Mouse (Mus musculus) CH12.LX (cell line): ENCODE measurements around the gene Syt1. TPM values are rescaled to one million over a fixed set of nuclear protein-coding genes. Genes with fewer than 3 reads are reported as not detected.

Experiments
- DNase-seq: peaks from one replicate; pipeline ENCODE4 v3.0.0-alpha.2; 2013; ENCODE audit errors: extremely low read depth
- H3K27ac ChIP-seq: 2 replicates; pipeline ENCODE4 v1.5.1; 2012; ENCODE audit warnings: low read depth, mild to moderate bottlenecking, control low read depth, moderate library complexity; ENCODE audit not compliant: insufficient read depth
- H3K27me3 ChIP-seq: replicated peaks from 2 replicates; pipeline ENCODE3; 2012; ENCODE audit warnings: inconsistent platforms
- H3K36me3 ChIP-seq, 2 experiments: replicated peaks in 1 of 2; 2 replicates each; pipeline versions ENCODE3 to v1.6.1; 2012; ENCODE audit warnings: inconsistent platforms in 1 of 2, low read length in 1 of 2, mild to moderate bottlenecking in 1 of 2, mixed read lengths in 1 of 2, moderate library complexity in 1 of 2; ENCODE audit not compliant: control insufficient read depth in 1 of 2, insufficient read depth in 1 of 2
- H3K4me1 ChIP-seq, 2 experiments: 2 replicates each; pipeline ENCODE4 v1.6.1; 2012; ENCODE audit warnings: inconsistent platforms in 1 of 2, moderate library complexity in 1 of 2; ENCODE audit not compliant: insufficient read depth in 2 of 2, control insufficient read depth in 1 of 2
- H3K4me2 ChIP-seq: 2 replicates; pipeline ENCODE4 v1.6.1; 2012; ENCODE audit warnings: low read depth, mild to moderate bottlenecking, control low read depth; ENCODE audit not compliant: poor library complexity, insufficient read depth, severe bottlenecking
- H3K4me3 ChIP-seq, 3 experiments: fragments of 150-350 bp in 1 of 3; sonication (generic) in 1 of 3; replicated peaks in 1 of 3; 2 replicates each; pipeline versions ENCODE3 to v1.5.1; 2011 to 2012; ENCODE audit warnings: low read depth in 2 of 3, low read length in 2 of 3, mild to moderate bottlenecking in 2 of 3, moderate library complexity in 2 of 3, control low read depth in 1 of 3, improper control_type of control experiment in 1 of 3, inconsistent platforms in 1 of 3, mixed read lengths in 1 of 3; ENCODE audit not compliant: poor library complexity in 1 of 3
- H3K79me2 ChIP-seq: replicated peaks from 2 replicates; pipeline ENCODE4 v1.6.1; 2012; ENCODE audit warnings: mild to moderate bottlenecking, moderate library complexity; ENCODE audit not compliant: control insufficient read depth, poor library complexity, insufficient read depth, severe bottlenecking; ENCODE audit errors: extremely low read depth
- H3K9ac ChIP-seq: 2 replicates; pipeline ENCODE4 v1.6.1; 2012; ENCODE audit warnings: low read depth, mild to moderate bottlenecking, control low read depth, moderate library complexity; ENCODE audit not compliant: insufficient read depth
- H3K9me3 ChIP-seq: replicated peaks from 2 replicates; pipeline ENCODE3; 2012; ENCODE audit warnings: low read length, inconsistent platforms, mixed read lengths
- BHLHE40 ChIP-seq: IDR thresholded peaks from 2 replicates; pipeline ENCODE4 v1.6.1; 2011; ENCODE audit warnings: mild to moderate bottlenecking, low read depth, low read length, improper control_type of control experiment
- CHD1 ChIP-seq: IDR thresholded peaks from 2 replicates; pipeline ENCODE4 v1.6.1; 2012; ENCODE audit warnings: low read depth, low read length, improper control_type of control experiment, inconsistent platforms
- CTCF ChIP-seq, 2 experiments: IDR thresholded peaks in 1 of 2; conservative IDR thresholded peaks in 1 of 2; 2 replicates each; pipeline ENCODE4 v1.5.1; 2011 to 2012; ENCODE audit warnings: low read depth in 2 of 2, low read length in 2 of 2, improper control_type of control experiment in 1 of 2, inconsistent platforms in 1 of 2, mild to moderate bottlenecking in 1 of 2, moderate library complexity in 1 of 2
- E2F4 ChIP-seq: IDR thresholded peaks from 2 replicates; pipeline ENCODE4 v1.6.1; 2011; ENCODE audit warnings: low read depth, low read length, improper control_type of control experiment; ENCODE audit not compliant: insufficient replicate concordance
- EP300 ChIP-seq: IDR thresholded peaks from 2 replicates; pipeline ENCODE4 v1.6.1; 2011; ENCODE audit warnings: low read length, improper control_type of control experiment
- ETS1 ChIP-seq: conservative IDR thresholded peaks from 2 replicates; pipeline ENCODE4 v1.6.1; 2012; ENCODE audit warnings: low read depth, mild to moderate bottlenecking, inconsistent platforms, low read length, improper control_type of control experiment, moderate library complexity
- IRF4 ChIP-seq: IDR thresholded peaks from 2 replicates; pipeline ENCODE4 v1.6.1; 2014; ENCODE audit warnings: low read depth, mild to moderate bottlenecking, inconsistent platforms, low read length, improper control_type of control experiment
- JUND ChIP-seq: conservative IDR thresholded peaks from 2 replicates; pipeline ENCODE4 v1.6.1; 2011; ENCODE audit warnings: low read depth, low read length, improper control_type of control experiment
- KAT2A ChIP-seq: IDR thresholded peaks from 2 replicates; pipeline ENCODE4 v1.6.1; 2012; ENCODE audit warnings: low read length, improper control_type of control experiment, inconsistent platforms; ENCODE audit not compliant: insufficient replicate concordance
- MAX ChIP-seq: IDR thresholded peaks from 2 replicates; pipeline ENCODE4 v1.6.1; 2011; ENCODE audit warnings: low read length, improper control_type of control experiment
- MAZ ChIP-seq: IDR thresholded peaks from 2 replicates; pipeline ENCODE4 v1.6.1; 2012; ENCODE audit warnings: low read depth, mild to moderate bottlenecking, inconsistent platforms, low read length, improper control_type of control experiment, moderate library complexity
- MEF2A ChIP-seq: IDR thresholded peaks from 2 replicates; pipeline ENCODE4 v1.6.1; 2014; ENCODE audit warnings: low read depth, mild to moderate bottlenecking, inconsistent platforms, low read length, improper control_type of control experiment, borderline replicate concordance
- MXI1 ChIP-seq: IDR thresholded peaks from 2 replicates; pipeline ENCODE4 v1.6.1; 2011; ENCODE audit warnings: mild to moderate bottlenecking, low read depth, low read length, improper control_type of control experiment
- MYC ChIP-seq: IDR thresholded peaks from 2 replicates; pipeline ENCODE4 v1.6.1; 2011; ENCODE audit warnings: low read depth, mild to moderate bottlenecking, improper control_type of control experiment, low read length
- NRF1 ChIP-seq: IDR thresholded peaks from 2 replicates; pipeline ENCODE4 v1.6.1; 2014; ENCODE audit warnings: low read depth, mild to moderate bottlenecking, inconsistent platforms, low read length, improper control_type of control experiment, moderate library complexity
- PAX5 ChIP-seq: IDR thresholded peaks from 2 replicates; pipeline ENCODE4 v1.6.1; 2012; ENCODE audit warnings: low read length, inconsistent platforms, mixed read lengths
- POLR2AphosphoS2 ChIP-seq: IDR thresholded peaks from 2 replicates; pipeline ENCODE4 v1.6.1; 2011; ENCODE audit warnings: low read depth, low read length, improper control_type of control experiment
- RAD21 ChIP-seq: IDR thresholded peaks from 2 replicates; pipeline ENCODE4 v1.6.1; 2011; ENCODE audit warnings: low read depth, mild to moderate bottlenecking, low read length, improper control_type of control experiment, moderate library complexity
- RCOR1 ChIP-seq: conservative IDR thresholded peaks from 2 replicates; pipeline ENCODE4 v1.6.1; 2012; ENCODE audit warnings: low read depth, mild to moderate bottlenecking, inconsistent platforms, low read length, improper control_type of control experiment
- SIN3A ChIP-seq: IDR thresholded peaks from 2 replicates; pipeline ENCODE4 v1.6.1; 2012; ENCODE audit warnings: low read length, improper control_type of control experiment, inconsistent platforms
- SMC3 ChIP-seq: IDR thresholded peaks from 2 replicates; pipeline ENCODE4 v1.6.1; 2011; ENCODE audit warnings: low read depth, low read length, improper control_type of control experiment
- TCF12 ChIP-seq: IDR thresholded peaks from 2 replicates; pipeline ENCODE4 v1.6.1; 2014; ENCODE audit warnings: low read depth, mild to moderate bottlenecking, inconsistent platforms, low read length, improper control_type of control experiment
- UBTF ChIP-seq: IDR thresholded peaks from 2 replicates; pipeline ENCODE4 v1.6.1; 2012; ENCODE audit warnings: low read depth, mild to moderate bottlenecking, inconsistent platforms, low read length, improper control_type of control experiment, moderate library complexity
- USF1 ChIP-seq: IDR thresholded peaks from 2 replicates; pipeline ENCODE4 v1.6.1; 2014; ENCODE audit warnings: low read depth, mild to moderate bottlenecking, inconsistent platforms, low read length, improper control_type of control experiment
- USF2 ChIP-seq: conservative IDR thresholded peaks from 2 replicates; pipeline ENCODE4 v1.6.1; 2011; ENCODE audit warnings: low read depth, low read length, improper control_type of control experiment
- ZC3H11A ChIP-seq: IDR thresholded peaks from 2 replicates; pipeline ENCODE4 v1.6.1; 2012; ENCODE audit warnings: low read depth, mild to moderate bottlenecking, inconsistent platforms, low read length, improper control_type of control experiment
- ZMIZ1 ChIP-seq: IDR thresholded peaks from 2 replicates; pipeline ENCODE4 v1.6.1; 2012; ENCODE audit warnings: low read depth, mild to moderate bottlenecking, inconsistent platforms, low read length, improper control_type of control experiment
- dilution Hi-C: fragments of 300-500 bp; cut with MboI; formaldehyde crosslinking; loops from 2 replicates; pipeline ENCODE4 v1.14.3; 2020; ENCODE audit warnings: low sequenced_read_pairs; ENCODE audit not compliant: extremely low pct_unique_long_range_greater_than_20kb, extremely low pct_ligation_motif_present
- in situ Hi-C: fragments of 300-500 bp; cut with MboI; formaldehyde crosslinking; loops from 3 replicates; pipeline ENCODE4 v1.14.3; 2019; ENCODE audit warnings: low sequenced_read_pairs, low pct_ligation_motif_present, low pct_unique_long_range_greater_than_20kb, mixed read lengths
- polyA plus RNA-seq: library from polyadenylated mRNA; unstranded; fragments of >175 nt; gene quantifications from 2 replicates; pipeline ENCODE4 v1.2.1, GENCODE M21; 2012; ENCODE audit warnings: low read depth; ENCODE audit not compliant: insufficient read length
- total RNA-seq, 2 experiments: library from RNA; depleted of rRNA; stranded (reverse); fragments of 300-350 nt in 1 of 2; fragments of >200 nt in 1 of 2; gene quantifications; 2 replicates each; pipeline ENCODE4 v1.2.3; 2012 to 2014

Syt1 gene
- total and polyA plus RNA-seq, 3 experiments = not detected

GRCm38 (mm10) chr10:108610057-108610644 lies 400.6 kb downstream of the Syt1 start:
- H3K27me3 ChIP-seq = no peaks in the 10 kb centered on the region
- no peaks in the 10 kb centered on the region for H3K36me3 ChIP-seq
- H3K4me1 ChIP-seq = no peaks in the 10 kb centered on the region
- no peak overlapping the region for H3K27ac ChIP-seq
- in situ Hi-C loops = no loop called here
- no peak for DNase-seq
- no peak overlapping the region for H3K4me3 ChIP-seq
- H3K9ac ChIP-seq = no peak overlapping the region
- no peak for TF ChIP-seq NRF1
- no peak for TF ChIP-seq EP300
- no peak for TF ChIP-seq E2F4
- no peak for TF ChIP-seq MEF2A
- no peak for TF ChIP-seq USF2
- TF ChIP-seq PAX5 = no peak
- no peak for TF ChIP-seq IRF4
- no peak for TF ChIP-seq RCOR1
- TF ChIP-seq TCF12 = no peak
- no peak for TF ChIP-seq BHLHE40
- TF ChIP-seq CHD1 = no peak
- no peak for TF ChIP-seq CTCF (conservative IDR thresholded peaks at IDR 0.05 in 1 of 2, IDR thresholded peaks at IDR 0.05 in 1 of 2; ENCODE audit: low read depth in 2 of 2, low read length in 2 of 2)
- no peak for TF ChIP-seq UBTF
- no peak for TF ChIP-seq ETS1
- no peak for TF ChIP-seq USF1
- TF ChIP-seq SMC3 = no peak
- TF ChIP-seq MAZ = no peak
- TF ChIP-seq ZC3H11A = no peak
- TF ChIP-seq KAT2A = no peak
- no peaks in the 10 kb centered on the region for H3K9me3 ChIP-seq
- no peak overlapping the region for H3K4me2 ChIP-seq
- no peaks in the 10 kb centered on the region for H3K79me2 ChIP-seq
- dilution Hi-C loops = no loop called here

GRCm38 (mm10) chr10:108601672-108602412 lies 408.9 kb downstream of the Syt1 start:
- in situ Hi-C loops = no loop called here
- no peak overlapping the region for H3K4me3 ChIP-seq
- dilution Hi-C loops = no loop called here

More at GRCm38 (mm10) chr10:108601672-108602412, 408.9 kb downstream of the Syt1 start:
- Histone ChIP-seq H3K36me3 (no peaks in the 10 kb centered on the region), H3K9me3 (peaks cover 4% of the 10 kb centered on the region), H3K79me2 (no peaks in the 10 kb centered on the region), H3K4me1 (peaks cover 0 to 8% of the 10 kb centered on the region in 2 experiments; a peak in 2 of 4 replicates), H3K27me3 (no peaks in the 10 kb centered on the region), H3K9ac (no peak overlapping the region), H3K4me2 (no peak overlapping the region), H3K27ac (no peak overlapping the region)
- DNase-seq = no peak
- TF ChIP-seq JUND (no peak), NRF1 (no peak), SIN3A (no peak), MEF2A (no peak), MAX (no peak), MYC (no peak), RAD21 (no peak), ETS1 (no peak), MXI1 (no peak), ZC3H11A (no peak), BHLHE40 (no peak), POLR2AphosphoS2 (no peak), ZMIZ1 (no peak), KAT2A (no peak)
